Mouse (Mus musculus): ENCODE measurements around the gene Hba-a1.
"Not testable (repeated sequence)": the region's sequence is repeated elsewhere in the genome, so short reads cannot be mapped to it uniquely, and the experiment has no call there.

The Hba-a1 gene

GRCm38 (mm10) chr11:32293479-32293878 lies 10.2 kb downstream of the Hba-a1 start:
- DNase-seq (ENCODE audit: low spot score in 2 of 2), result peak in 1 of 2 experiments; percentile 64

GRCm38 (mm10) chr11:32296203-32296602 lies 12.9 kb downstream of the Hba-a1 start, which contains the start of gene Hba-a2:
Gene Hba-a2, plus strand, starts transcription at chr11:32296489.
- not testable (repeated sequence) for DNase-seq (ENCODE audit: low spot score in 2 of 2)

- DNase-seq (ENCODE audit: low spot score in 2 of 2), result not testable (repeated sequence)
Measured at GRCm38 (mm10) chr11:32297417-32297816, 14.1 kb downstream of the Hba-a1 start.

DNA sequence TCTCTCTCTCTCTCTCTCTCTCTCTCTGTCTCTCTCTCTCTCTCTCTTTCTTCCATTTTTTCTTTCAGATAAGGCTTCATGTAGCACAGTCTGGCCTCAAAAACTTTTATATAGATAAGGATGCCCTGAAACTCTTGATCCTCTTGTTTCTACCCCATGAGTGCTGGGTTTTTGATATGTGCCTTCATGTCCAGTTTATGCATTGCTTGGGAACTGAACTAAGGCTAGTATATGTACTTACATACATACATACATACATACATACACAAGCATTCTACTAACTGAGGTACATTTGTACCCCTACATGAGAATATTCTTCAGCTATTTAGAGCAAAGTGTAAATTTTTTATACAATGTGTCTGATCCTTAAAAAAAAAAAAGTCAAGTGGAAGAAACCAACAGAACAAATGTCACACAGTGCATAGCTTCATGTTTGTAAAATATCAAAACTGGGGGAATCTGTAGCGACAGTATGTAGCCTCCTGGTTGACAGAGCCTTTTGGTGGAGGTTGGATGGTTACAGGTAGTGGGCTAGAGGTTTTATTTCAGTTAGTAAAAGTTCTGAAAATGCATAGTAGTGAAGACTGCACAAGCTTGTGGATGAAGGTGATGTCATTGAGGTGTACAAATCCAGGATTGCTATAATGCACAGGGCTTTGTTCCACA lies 14.7 kb downstream of the Hba-a1 start:
- DNase-seq (ENCODE audit: low spot score in 2 of 2), result no peak

DNA sequence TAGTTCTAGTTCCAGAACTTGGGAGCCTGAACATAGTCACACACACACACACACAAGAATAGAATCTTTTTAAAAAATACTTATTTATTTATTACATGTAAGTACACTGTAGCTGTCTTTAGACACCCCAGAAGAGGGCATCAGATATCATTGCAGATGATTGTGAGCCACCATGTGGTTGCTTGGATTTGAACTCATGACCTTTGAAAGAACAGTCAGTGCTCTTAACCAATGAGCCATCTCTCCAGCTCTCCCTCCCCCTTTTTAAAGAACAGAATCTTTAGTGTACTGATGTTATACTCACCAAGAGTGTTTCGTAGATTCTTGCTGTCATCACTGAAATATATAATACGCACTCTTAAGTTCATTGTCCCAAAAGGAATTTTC lies 15.2 kb downstream of the Hba-a1 start:
- DNase-seq (ENCODE audit: low spot score in 2 of 2), result peak in 1 of 2 experiments; percentile 27

- peak; percentile 18 to 59 for DNase-seq (ENCODE audit: low spot score in 2 of 2)
Measured at GRCm38 (mm10) chr11:32299865-32300264, 16.6 kb downstream of the Hba-a1 start, which contains the start of gene Hbq1a. Gene Hbq1a, plus strand, starts transcription at chr11:32300069.

DNA sequence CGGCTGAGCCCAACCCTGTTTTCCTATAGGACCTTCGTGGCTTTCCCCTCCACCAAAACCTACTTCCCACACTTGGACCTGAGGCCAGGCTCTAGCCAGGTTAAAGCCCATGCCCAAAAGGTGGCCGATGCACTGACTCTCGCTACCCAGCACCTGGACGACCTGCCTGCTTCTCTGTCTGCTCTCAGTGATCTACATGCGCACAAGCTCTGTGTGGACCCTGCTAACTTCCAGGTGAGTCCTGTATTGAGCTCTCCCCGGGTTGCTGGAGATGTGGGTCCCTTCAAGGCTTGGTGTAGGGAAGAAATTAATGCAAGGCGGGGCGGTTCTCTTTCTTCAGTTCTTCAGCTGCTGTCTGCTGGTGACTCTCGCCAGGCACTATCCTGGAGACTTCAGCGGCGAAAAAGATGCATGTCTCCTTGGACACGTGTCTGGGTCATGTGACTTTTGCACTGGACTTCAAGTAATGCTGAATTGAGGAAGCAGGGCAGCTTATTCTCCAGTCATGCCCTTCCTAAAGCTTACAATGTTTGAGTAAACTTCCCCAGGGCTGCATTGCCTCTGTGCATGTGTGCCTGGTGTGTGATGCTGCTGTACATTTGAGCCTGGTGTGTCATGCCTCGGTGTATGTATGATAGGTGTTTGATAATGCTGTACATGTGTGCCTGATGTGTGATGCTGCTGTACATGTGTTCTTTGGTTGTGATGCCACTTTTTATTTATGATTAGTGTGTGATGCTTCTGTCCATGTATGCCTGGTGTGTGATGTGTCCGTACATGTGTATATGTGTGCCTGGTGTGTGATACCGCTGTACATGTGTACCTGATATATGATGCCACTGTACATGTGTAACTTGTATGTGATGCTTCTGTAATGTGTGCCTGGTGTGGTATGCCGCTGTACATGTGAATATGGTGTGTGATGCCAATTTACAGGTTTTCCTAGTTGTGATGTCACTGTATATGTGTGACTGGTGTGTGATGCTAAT lies 17.3 kb downstream of the Hba-a1 start:
- DNase-seq (ENCODE audit: low spot score in 2 of 2), result no peak

GRCm38 (mm10) chr11:32301506-32301905 lies 18.2 kb downstream of the Hba-a1 start:
- no peak for DNase-seq (ENCODE audit: low spot score in 2 of 2)

DNA sequence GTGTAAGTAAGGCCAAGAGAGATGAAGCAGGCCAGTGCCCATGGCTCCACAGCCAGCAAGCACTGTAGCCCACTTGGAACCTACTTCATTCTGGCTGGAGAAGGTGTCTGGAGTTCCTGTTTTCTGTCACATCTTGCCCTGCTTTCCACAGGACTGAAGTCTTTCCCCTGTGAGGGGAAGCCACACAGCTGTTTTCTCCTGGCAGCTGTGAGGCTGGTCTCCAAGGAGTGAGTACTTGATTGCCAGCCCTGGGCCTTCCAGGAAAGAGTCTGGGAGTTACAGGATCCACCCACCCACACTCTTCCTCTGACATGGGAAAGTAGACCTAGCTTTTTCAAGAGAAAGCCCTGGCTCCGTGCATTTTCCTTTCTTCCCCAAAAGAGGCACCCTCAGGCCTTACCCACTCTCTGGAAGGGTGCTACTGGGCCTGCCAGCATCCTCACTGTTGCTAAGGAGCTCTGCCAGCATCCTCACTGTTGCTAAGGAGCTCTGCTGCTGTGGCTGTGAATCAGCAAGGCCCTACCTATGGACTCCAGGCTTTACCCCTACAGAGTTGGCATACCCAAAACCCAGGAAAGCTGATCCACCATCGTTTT lies 19.6 kb downstream of the Hba-a1 start:
- DNase-seq (ENCODE audit: low spot score in 2 of 2), result no peak

- DNase-seq (ENCODE audit: low spot score in 2 of 2), result no peak
Measured at GRCm38 (mm10) chr11:32303455-32303854, 20.1 kb downstream of the Hba-a1 start.

DNA sequence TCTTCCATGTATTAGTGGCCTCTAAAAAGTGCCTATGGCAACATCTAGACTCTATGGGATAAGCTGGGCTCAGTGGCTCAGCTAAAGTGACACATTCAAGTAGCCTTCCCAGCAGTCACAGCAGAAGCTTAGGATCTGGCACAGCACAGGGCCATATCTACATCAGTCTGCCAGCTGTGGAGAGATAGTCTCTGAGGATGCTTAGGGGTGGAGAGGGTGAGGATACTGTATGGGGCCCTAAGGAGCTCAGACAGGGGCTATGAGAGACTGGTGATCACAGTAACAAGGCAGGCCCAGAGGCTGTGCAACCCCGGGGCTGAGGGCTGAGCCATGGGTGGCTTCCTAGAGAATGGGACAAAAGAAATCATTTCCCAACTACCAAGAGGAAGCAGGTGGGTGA lies 23.7 kb downstream of the Hba-a1 start:
- no peak for DNase-seq (ENCODE audit: low spot score in 2 of 2)

DNA sequence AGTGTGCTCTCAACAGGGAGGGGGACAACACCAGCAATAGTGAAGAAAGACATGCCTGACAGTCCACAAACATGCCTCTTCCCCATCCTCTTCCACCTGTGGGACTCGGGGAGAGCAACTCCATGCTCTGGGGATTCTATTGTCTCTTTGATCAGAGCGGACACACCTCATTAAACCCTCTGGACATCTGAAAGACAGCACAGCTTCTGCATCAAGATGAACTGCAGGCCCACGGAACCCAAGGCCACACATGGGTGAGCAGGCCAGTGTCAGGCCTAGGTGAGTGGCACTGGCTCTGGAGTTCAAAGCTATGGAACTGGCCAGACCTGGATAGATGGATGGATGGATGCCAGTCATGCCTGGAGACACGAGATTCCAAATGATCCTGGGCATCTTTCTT lies 26.1 kb downstream of the Hba-a1 start:
- DNase-seq (ENCODE audit: low spot score in 2 of 2), result no peak

- DNase-seq (ENCODE audit: low spot score in 2 of 2), result no peak
Measured at GRCm38 (mm10) chr11:32309928-32310327, 26.6 kb downstream of the Hba-a1 start.

DNA sequence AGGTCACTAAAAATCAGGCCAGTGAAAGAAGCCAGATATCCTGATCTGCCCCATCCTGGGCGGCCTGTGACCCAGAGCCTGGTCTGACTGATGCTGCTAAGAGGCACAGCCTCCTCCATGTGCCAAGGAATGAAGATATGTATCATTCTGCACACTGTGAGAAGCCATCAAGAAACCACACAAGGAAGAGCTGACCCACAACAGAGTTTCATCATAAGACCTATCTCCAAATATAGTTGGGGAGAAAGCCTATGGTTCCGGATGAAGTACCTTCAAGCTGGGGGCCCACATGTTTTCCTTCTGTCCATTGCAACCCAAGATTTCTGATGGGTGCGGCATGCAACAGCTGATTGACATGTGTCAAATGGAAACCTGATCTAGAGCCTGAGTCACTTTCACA lies 32.7 kb downstream of the Hba-a1 start:
- DNase-seq (ENCODE audit: low spot score in 2 of 2), result no peak

DNA sequence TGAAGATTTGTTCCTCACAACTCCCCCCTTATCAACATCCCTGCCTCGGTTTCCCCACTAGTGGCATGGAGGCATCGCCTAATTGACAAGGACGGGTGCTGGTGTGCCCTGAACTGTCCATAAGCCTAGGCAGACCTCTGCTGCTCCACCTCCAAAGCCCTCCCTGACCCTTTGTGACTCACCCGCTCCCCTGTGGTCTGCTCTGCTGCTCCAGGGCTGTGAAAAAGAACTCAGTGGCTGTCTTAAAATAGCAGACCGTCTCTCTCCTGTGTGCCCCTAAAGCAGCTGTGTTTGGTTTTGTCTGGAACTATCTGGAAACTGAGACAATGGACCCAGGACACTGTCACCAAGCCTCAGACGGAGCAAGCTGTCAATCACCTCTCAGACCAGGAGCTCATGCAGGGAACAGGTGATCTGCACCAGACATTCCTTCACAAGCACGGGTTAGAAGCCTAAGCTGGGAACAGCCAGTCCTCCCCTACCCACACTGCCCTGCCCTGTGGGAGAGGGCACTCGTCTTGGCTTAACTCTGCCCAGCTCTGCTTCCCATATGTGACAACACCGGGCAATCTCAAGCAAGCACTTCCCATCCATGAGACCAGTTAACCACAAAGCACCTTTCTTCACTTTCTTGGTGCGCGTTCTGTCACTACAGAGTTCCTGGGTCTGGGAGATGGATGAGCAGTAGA lies 37.3 kb downstream of the Hba-a1 start:
- no peak for DNase-seq (ENCODE audit: low spot score in 2 of 2)

DNA sequence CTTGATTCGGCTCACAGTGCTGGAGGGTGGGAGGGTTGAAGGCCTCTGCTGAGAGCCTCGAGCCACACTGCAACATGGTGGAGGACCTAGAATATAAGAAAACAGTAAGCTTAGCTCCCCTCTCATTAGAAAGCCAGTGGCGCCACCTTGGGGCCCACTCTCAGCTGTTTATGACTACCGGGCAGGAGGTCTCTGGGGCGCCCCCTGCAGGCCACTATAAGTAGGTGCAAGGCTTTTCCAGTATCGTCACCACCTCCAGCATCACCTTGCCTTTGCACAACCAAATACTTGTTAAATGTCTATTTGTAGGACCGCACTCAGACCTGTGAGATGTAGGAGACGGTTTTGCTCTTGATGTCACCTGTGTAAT lies 37.9 kb downstream of the Hba-a1 start:
- DNase-seq (ENCODE audit: low spot score in 2 of 2), result peak; percentile 45 to 62

DNA sequence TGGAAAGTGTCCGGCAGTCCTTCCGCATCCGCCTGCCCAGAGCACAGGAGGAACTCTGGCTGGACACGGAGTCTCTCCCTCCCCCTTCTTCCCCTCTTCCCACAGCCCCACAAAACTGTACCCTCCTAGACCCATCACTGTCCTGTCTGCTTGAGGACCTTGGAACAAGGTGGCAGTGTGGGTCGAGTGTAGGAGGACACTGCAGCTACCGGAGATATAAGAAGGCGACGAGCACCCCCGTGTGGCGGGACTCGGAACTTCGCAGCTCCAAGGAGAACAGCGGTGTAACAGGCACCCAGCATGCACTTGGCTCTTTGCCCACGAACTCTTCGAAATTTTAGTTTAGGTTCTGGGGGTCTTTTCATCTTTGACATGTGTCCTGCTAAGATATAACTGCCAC lies 41.3 kb downstream of the Hba-a1 start:
- peak; percentile 60 to 71 for DNase-seq (ENCODE audit: low spot score in 2 of 2)

DNA sequence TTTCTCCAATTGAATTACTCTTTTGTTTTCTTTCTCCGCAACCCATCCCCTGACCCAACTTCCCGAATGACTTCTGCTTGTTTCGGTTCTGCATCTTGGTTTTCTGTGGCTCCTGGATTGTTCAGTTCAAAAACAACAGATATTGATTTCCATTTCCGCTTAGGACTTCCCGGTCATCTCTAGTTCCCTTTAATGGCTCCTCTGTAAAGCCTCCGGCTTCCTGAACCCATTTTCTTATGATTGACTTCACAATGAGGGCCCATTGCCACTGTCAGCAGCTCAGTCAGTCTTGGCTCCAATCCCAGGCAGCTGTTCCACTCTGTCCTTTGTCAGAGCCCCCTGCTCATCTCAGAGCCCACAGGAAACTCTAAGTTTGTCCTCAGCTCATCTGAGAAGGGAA lies 47.8 kb downstream of the Hba-a1 start:
- DNase-seq (ENCODE audit: low spot score in 2 of 2), result peak in 1 of 2 experiments; percentile 15

DNA sequence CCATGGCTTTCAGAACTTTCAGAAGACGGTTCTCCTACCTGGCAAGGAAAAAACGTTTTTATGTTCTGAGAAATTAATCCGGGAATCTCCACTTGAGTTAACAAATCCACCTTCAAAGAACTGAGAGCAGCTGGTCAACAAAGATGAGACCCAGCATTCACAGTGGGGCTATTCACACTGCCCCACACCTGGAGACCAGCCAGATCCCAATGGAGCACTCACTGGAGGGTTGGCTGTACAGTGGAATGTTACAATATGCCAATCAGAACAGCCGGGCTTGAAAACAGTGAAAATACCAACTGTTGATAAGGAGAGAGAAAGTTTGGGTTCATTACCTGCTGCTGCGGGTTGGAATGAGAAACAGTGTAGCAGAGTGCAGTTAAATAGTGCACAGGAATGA lies 48.5 kb downstream of the Hba-a1 start:
- no peak for DNase-seq (ENCODE audit: low spot score in 2 of 2)

DNA sequence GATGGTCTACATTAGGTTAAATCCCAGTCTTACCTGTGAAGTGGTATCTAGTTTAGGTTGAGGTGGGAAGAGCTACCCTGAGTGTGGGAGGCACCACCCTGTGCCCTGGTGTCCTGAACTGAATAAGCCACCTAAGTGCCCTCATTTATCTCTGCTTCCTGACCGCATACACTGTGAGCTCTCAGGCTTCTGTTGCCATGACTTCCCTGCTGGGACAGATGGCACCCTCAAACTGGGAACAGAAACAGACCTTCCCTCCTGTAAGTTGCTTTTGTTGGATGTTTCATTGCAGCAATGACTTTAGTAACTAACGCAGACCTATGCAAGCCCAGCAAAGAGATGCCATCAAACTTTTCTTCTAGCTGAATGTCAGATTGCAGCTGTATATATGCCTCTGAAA lies 49.9 kb downstream of the Hba-a1 start:
- no peak for DNase-seq (ENCODE audit: low spot score in 2 of 2)

Measured in spleen, postnatal 36 days (tissue).